ENCODE assay signal across 8 mouse cellular contexts in the genomic region with DNA sequence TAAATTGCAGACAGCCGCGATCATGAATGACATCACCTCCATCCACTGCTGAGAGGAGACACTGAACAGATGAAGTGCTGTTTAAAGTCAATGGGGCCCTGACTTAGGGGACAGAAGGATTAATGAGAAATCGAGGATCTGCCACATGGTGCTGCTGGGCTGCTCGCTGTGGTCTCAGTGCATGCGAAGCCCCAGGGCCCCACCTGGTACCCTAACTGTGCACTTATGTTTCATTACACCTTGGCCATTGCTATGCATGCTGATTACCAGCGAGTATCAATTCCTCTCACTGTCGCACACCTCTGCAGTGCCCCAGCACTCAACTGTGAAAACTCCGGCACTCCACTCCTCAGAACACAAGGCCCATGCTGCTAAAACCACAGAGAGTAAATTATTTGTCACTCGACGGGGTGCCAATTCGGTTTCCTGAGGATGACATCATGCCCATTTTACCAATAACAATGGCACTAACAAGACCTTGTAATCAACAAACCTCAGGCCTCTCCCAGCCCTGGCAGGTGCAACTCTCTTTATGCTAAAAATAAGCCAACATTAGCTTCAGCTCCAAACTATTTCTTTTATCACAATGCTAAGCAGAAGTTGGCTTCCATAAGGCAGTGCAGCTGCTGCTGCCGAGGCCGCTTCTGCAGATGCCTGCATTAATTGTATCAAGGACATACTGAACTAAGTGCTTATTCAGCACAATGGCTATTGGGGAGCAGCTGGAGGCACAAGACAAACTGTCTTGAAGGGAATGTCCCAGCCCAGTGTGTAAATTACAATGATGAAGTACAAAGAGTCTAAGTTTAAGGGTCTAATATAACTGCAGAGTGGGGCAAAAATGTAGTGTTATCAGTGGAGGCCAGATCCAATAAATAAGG.
DNase-seq lines count a peak whose midpoint lies in the region; ATAC-seq and TF ChIP-seq lines count a peak whose summit lies in the region.

No protein-coding gene starts in this region.

- no peak overlapping the region for H3K4me2 ChIP-seq in CH12.LX (ENCODE audit: insufficient read depth, low read depth, poor library complexity, severe bottlenecking)
- H3K4me2 ChIP-seq in liver, embryonic 12.5 days = no peak overlapping the region

- H3K27ac ChIP-seq in CH12.LX (ENCODE audit: insufficient read depth, low read depth) = no peak overlapping the region
- H3K27ac ChIP-seq in liver, embryonic 12.5 days = no peak overlapping the region

- ATAC-seq in liver, embryonic 12.5 days = no peak
- ATAC-seq in monocyte, adult 5-6 weeks (replicated peaks; ENCODE audit: insufficient number of reproducible peaks, low FRiP score, low TSS enrichment, poor library complexity, severe bottlenecking) = no peak

- peaks cover 0 to 11% of the 10 kb centered on the region in 2 experiments for H3K36me3 ChIP-seq in CH12.LX (replicated peaks in 1 of 2; ENCODE audit: control insufficient read depth in 1 of 2, insufficient read depth in 1 of 2, low read length in 1 of 2)
- no peaks in the 10 kb centered on the region for H3K36me3 ChIP-seq in liver, embryonic 12.5 days

- in situ Hi-C loops in CH12.LX (cut with MboI; ENCODE audit: low pct_ligation_motif_present, low pct_unique_long_range_greater_than_20kb, low sequenced_read_pairs) = loop anchor here (25.0 kb wide), 1 partner anchor 498 kb away; no protein-coding TSS in a partner anchor

- 65% methylated on average over 13 of the region's 13 CpGs for WGBS in liver, embryonic 12.5 days (ENCODE audit: insufficient replicate concordance)

- TF ChIP-seq EP300 in CH12.LX (IDR thresholded peaks at IDR 0.05; ENCODE audit: low read length) = no peak; the same call in 1 of the 2 replicates

- peaks cover 11 to 32% of the 10 kb centered on the region in 2 experiments for H3K4me1 ChIP-seq in CH12.LX (ENCODE audit: control insufficient read depth in 1 of 2, insufficient read depth in 2 of 2)
- peaks cover 9% of the 10 kb centered on the region for H3K4me1 ChIP-seq in liver, embryonic 12.5 days

- H3K9ac ChIP-seq in CH12.LX (ENCODE audit: insufficient read depth, low read depth) = no peak overlapping the region
- no peak overlapping the region for H3K9ac ChIP-seq in liver, embryonic 12.5 days

- TF ChIP-seq POLR2A in CH12.LX (IDR thresholded peaks at IDR 0.05; ENCODE audit: low read depth, low read length) = no peak

- no peak for TF ChIP-seq RAD21 in CH12.LX (IDR thresholded peaks at IDR 0.05; ENCODE audit: low read depth, low read length)

- H3K9me3 ChIP-seq in CH12.LX (replicated peaks; ENCODE audit: low read length) = no peaks in the 10 kb centered on the region
- H3K9me3 ChIP-seq in liver, embryonic 12.5 days (replicated peaks) = no peaks in the 10 kb centered on the region

- H3K4me3 ChIP-seq in CH12.LX (replicated peaks in 1 of 3; ENCODE audit: low read depth in 2 of 3, low read length in 2 of 3, poor library complexity in 1 of 3) = no peak overlapping the region
- H3K4me3 ChIP-seq in liver, embryonic 12.5 days = no peak overlapping the region

- H3K27me3 ChIP-seq in CH12.LX (replicated peaks) = no peaks in the 10 kb centered on the region
- H3K27me3 ChIP-seq in liver, embryonic 12.5 days (replicated peaks) = no peaks in the 10 kb centered on the region

- dilution Hi-C loops in CH12.LX (cut with MboI; ENCODE audit: extremely low pct_ligation_motif_present, extremely low pct_unique_long_range_greater_than_20kb, low sequenced_read_pairs) = no loop called here

- no peak for TF ChIP-seq CTCF in CH12.LX (conservative IDR thresholded peaks at IDR 0.05 in 1 of 2, IDR thresholded peaks at IDR 0.05 in 1 of 2; ENCODE audit: low read depth in 2 of 2, low read length in 2 of 2)

- peak; percentile 33 for DNase-seq in embryo, embryonic 10 days (ENCODE audit: low spot score)
- DNase-seq in embryo, embryonic 9.5 days (ENCODE audit: extremely low spot score) = no peak
- peak; percentile 65 for DNase-seq in CH12.LX (ENCODE audit: extremely low read depth)
- peak; percentile 39 to 40 for DNase-seq in heart, adult 9 months (ENCODE audit: low spot score in 2 of 2)
- peak; percentile 64 for DNase-seq in mesoderm, embryonic 11.5 days (ENCODE audit: low read depth, low spot score)
- no peak for DNase-seq in spleen, postnatal 14 days (ENCODE audit: low spot score in 2 of 2)

- H3K79me2 ChIP-seq in CH12.LX (replicated peaks; ENCODE audit: control insufficient read depth, extremely low read depth, insufficient read depth, poor library complexity, severe bottlenecking) = no peaks in the 10 kb centered on the region

TF ChIP-seq in CH12.LX, 34 proteins besides CTCF, POLR2A, EP300 and RAD21:
- TF ChIP-seq MAFK (IDR thresholded peaks at IDR 0.05; ENCODE audit: insufficient replicate concordance, low read length) = peak; percentile 87
- no peak for TF ChIP-seq RCOR1 (conservative IDR thresholded peaks at IDR 0.05; ENCODE audit: low read depth, low read length)
- TF ChIP-seq JUND (conservative IDR thresholded peaks at IDR 0.05; ENCODE audit: low read depth, low read length) = 0 out of 2 replicates have a peak, but pooled peaks have one; percentile 8
- peak; percentile 37 for TF ChIP-seq BHLHE40 (IDR thresholded peaks at IDR 0.05; ENCODE audit: low read depth, low read length)
- TF ChIP-seq CHD1 (IDR thresholded peaks at IDR 0.05; ENCODE audit: low read depth, low read length) = no peak
- peak; percentile 40; the same call in 1 of the 2 replicates for TF ChIP-seq JUN (IDR thresholded peaks at IDR 0.05; ENCODE audit: insufficient read depth, low read depth, low read length)
TF ChIP-seq in CH12.LX: peak in this region for 4.

Comparison
In these comparisons a context has a peak if more than half of its experiments do, and no peak if none do; other contexts are left out.
1. DNase-seq: peak in embryo, embryonic 10 days (single experiment), CH12.LX (single experiment), heart, adult 9 months (2 of 2) and mesoderm, embryonic 11.5 days (single experiment); none in embryo, embryonic 9.5 days (single experiment) and spleen, postnatal 14 days (0 of 2).